Mouse (Mus musculus) ES-E14 (cell line): ENCODE measurements at regions not wholly inside any gene's neighbourhood (a gene's known extent, or its start where the extent isn't known, plus 50 kb on each side); places are given as distances from the start of the nearest gene placed in this dataset.

Source experiments
- CHD2 ChIP-seq: IDR thresholded peaks from 2 replicates; pipeline ENCODE4 v1.6.1; 2014; ENCODE audit warnings: mild to moderate bottlenecking, low read depth, low read length, inconsistent platforms
- HCFC1 ChIP-seq: IDR thresholded peaks from 2 replicates; pipeline ENCODE4 v1.6.1; 2012; ENCODE audit warnings: low read length, inconsistent platforms, borderline replicate concordance; ENCODE audit not compliant: insufficient read depth
- ZC3H11A ChIP-seq: IDR thresholded peaks from 2 replicates; pipeline ENCODE4 v1.6.1; 2012; ENCODE audit warnings: low read depth, mild to moderate bottlenecking, inconsistent platforms, low read length, borderline replicate concordance

DNA sequence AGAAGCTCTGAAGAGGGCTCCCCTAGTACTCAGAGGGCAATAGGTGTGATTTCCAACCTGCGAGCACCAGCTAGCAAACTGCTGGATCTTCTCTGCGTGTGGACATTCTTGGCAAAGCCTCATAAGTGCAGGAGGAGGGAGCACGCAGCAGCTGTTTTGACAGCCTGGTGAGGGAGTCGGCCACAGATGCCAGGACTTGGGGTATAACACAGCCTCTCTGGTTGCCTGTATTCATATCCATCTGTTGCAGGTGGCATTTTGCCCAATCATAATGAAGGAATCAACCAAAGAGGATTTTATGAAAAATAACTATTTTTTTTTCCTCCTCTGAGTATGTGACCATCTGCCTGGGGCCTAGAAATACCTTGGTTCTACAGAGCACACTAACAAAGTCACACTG, 150.6 kb downstream of the Kif2b start:
- TF ChIP-seq CHD2 (no peak), HCFC1 (no peak), ZC3H11A (no peak)
